Mouse (Mus musculus) embryonic fibroblast, embryonic 13.5 days (primary cell): ENCODE results near the gene Cyp11a1.

Source experiments
- CTCF ChIP-seq: IDR thresholded peaks from 2 replicates; pipeline ENCODE4 v1.5.1; 2011; ENCODE audit warnings: mild to moderate bottlenecking, control low read depth, low read length, moderate library complexity, borderline replicate concordance; ENCODE audit not compliant: insufficient read depth
- POLR2A ChIP-seq: IDR thresholded peaks from 2 replicates; pipeline ENCODE4 v1.6.1; 2011; ENCODE audit warnings: low read depth, mild to moderate bottlenecking, control low read depth, low read length, moderate library complexity

DNA sequence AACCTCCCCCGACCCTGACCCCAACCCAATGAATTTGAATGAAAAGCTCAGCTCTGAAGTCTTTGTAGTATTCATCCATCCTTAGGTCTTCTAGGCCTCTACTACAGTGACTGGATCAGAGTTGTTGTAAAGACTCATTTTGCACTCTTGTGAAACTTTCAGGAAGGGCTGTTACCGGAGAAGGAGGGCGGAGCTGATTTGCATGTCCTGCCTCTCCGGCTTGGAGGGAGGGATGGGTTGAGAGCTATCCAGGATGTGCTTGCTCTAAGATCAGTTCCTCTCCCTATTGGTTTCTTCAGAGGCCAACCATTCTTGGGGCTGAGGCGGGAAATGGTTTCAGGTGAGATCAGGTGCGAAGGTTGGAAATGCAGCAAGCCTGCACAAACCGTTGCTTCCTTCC is 4.8 kb downstream of the Cyp11a1 start:
- TF ChIP-seq CTCF (no peak), POLR2A (no peak)
